Mouse (Mus musculus) thymus, postnatal 10 days (tissue): Measurements from ENCODE around the gene Adamts2.

Source experiments
- DNase-seq, 2 experiments: peaks; one replicate each; pipeline ENCODE4 v3.0.0; 2021; ENCODE audit warnings: low spot score in 2 of 2

Adamts2 gene

DNA sequence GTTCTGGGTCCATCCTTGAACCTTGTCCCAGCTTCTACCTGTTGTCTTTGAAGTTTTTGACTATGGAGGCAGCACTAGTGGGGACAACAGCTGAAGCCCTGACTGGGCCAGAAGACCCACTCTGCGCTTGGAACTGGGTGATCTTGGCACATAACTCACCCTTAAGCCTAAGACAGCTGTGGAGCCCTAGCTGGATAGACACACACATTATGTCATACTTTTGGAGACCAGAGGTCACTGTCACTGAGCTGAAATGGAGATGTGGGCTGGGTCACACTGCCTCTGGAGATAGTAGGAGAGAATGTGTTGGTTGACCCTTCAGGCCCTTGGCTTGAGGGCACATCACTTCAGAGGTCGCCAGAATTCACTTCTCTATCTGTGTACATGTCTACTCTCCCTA lies 69.5 kb downstream of the Adamts2 start:
- no peak for DNase-seq

DNA sequence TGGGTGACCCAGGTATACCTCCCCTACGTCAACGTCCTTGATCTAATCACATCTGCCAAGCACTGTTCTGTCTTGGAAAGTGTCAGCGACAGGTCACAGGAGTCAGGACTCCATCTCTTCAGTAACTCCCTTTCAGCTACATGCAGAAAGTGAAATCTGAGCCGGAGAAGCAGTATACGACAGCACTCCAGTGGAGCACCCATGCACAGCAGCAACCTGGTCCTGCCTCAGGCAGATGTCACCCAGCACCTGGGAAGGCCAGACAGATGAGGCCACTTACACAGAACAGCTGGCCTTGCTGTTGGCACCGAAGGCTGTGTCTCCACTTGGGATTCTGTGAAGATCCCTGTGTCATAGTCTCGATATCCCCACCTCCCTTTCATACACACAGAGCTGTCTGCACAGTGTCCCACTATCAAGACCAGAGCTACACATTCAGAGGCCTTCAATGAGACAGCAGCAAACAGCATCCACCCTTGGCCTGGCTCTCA lies 70.0 kb downstream of the Adamts2 start:
- no peak for DNase-seq

DNA sequence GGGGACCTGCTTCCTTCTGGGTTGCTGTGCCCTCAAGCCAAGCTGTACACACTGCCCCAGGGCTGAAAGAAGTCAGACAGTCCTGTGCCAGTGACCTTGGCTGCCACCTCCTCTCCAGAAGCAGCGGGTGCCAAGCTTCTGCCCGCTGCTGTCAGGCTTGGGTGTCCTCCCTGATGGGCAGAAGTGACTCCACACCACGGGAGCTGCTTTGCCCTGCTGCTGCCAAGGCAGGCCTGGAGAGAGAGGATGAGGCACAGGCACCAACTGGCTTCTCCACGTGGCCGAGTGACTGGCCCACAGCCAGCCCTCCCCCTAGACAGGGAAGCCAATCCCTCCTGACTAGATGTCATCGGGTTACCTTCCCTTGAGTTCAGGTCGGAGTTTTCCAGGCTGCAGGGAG lies 71.0 kb downstream of the Adamts2 start:
- no peak for DNase-seq

DNA sequence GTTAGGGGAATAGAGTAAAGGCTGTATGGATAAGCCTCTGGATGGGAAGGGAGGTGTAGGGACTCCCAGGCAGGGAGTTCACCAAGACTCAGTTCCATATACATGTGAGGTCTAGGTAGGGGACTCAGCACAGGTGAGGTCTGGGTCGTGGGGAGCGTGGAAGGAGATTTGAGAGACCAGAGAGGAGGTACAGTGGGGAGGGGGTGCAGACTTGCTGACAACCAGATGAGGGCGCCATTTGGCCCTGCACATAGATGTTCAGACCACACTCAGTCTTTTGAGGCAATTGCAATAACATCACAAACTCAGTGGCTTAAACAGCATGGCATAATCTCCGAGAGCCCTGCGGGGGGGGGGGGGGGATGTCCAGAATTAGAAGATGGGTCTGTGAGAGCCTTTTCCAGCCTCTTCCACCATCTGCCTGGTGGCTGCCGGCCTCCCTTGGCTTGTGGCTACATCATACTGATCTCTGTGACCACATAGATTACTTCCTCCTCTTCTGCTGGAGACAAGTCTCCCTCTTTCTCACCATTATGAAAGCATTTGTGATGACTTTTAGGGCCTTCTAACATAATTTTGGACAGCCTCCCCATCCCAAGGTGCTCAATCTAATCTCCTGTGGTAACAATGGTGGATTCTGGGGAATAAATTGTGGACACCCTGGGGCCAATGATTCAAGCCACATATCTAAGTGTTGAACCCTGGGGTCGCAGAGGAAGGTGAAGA lies 71.8 kb downstream of the Adamts2 start:
- DNase-seq: peak in 1 of 2 experiments; percentile 8

DNA sequence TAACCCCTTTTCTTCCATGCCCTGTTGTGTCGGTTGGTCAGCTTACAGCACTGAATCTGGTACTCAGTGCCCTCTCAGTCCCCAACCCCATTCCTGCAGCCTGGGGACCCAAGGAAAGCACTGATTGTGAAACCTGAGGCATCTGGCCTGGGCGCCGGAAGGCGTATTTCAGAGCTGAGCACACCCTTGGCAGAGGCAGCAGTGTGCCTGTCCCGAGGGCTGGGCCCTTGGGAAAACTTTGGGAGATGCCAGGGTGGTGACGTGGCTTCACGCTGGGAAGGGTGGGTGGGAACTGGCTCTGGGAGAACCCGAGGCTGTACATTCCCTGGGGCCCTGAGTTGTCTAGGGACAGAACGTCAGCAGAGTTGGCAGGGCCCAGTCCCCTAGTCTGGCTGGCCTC lies 72.5 kb downstream of the Adamts2 start:
- DNase-seq: no peak

DNA sequence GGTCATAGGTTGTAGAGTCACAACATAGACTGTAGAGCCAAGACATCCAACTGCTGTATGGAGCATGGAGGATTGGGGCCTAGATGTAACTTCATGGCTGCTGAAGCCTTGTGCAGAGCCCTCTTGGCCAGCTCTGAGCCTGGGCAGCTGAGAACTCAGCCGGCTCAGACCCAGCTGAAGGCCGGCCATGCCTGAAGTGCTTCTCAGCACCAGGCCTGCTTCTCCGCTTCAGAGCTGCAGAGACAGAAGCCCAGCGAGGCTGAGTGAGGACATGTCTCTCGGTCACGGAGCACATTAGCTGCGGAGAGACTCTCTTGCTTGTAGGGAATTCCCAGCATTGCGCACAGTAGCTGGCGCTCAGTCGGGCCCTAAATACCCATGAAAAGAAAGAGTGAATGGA lies 76.8 kb downstream of the Adamts2 start:
- DNase-seq: no peak

DNA sequence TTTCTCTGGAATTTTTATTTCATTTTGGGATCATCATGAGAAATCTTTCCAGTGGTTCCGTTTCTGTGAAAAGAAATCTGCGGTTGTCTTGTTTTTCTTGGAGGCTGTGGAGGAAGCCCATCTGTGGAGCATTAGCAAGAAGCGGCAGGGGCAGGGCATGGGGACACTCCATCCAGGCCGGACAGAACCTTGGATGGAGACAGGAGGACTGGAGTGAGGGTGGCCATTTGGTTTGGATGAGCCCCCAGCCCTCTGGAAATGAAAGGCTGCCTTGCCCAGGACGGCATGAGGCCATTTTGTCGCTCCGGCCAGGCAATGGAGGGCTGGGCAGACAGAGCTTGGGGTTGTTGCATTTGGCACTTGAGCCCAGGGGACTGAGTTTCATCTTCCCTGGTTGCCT lies 80.1 kb downstream of the Adamts2 start:
- no peak for DNase-seq

DNA sequence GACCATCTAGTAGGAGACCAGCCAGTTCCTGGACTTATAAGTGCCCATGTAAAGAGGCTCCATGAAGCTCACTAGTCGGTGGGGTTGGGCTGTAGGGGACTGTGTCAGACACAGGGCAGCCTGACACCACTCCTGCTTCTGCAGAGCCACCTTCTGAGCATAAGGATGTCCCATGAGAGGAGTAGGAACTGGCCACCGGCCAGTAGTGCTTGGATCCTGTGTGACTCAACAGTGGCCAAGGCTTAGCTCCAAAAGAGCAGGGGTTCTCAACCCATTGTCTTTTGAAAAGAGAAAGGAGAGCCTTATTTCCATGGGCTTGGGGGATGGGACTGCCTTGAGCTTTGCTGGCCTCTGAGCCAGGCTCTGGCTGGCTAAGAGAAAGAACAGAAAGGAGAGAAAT lies 81.9 kb downstream of the Adamts2 start:
- DNase-seq: no peak

DNA sequence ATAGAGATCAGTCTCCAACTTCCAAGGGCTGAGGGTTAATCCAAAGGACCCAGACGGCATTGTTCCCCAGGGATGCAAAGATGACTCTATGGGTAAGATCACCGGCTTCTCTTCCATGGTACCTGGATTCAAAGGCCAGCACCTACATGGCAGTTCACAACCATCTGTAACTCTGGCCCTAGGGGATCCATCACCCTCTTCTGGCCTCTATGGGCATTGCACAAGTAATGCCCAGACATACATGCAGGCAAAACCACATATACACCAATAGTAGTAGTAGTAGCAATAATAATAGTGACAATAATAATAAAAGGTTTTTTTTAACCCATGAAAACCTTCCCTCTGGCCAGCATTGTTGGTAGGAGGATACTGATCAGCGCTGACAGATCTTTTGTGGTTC lies 86.7 kb downstream of the Adamts2 start:
- DNase-seq: no peak

DNA sequence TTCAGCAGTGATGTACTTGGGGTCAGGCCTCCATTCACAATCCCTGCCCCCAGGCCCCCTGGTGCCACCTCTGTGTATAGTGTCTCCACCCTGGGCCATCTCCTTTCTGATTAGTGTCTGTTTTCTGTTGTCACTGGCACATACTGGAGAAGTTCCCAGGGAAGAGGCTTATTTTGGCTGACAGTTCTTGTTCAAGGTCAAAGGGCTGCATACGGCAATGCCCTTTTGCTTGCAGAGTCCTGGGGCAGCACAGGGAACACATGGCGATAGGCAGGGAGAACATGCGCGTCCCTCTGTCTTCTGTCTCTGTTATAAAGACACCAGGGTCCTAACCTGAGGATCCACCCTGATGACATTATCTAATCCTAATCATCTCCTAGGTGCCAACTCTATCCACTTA lies 87.8 kb downstream of the Adamts2 start:
- DNase-seq: no peak

DNA sequence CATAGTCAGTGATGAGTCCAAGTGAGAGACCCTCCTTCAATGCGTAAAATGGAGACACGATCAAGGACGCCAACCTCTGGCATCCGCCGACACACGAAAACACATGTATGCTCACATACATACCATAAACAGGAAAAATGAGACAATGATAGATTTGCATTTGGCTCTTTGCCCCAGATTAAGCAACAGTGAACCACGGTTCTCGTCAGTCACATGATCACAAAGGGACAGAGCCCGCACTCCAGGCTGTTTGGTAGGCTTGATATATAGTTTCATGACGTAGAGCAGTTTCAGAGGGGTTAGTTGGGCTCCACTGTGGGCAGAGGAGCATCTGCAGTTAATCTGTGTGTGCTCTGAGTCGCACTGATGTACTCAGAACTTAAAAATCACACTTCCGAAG lies 98.1 kb downstream of the Adamts2 start:
- DNase-seq: no peak

DNA sequence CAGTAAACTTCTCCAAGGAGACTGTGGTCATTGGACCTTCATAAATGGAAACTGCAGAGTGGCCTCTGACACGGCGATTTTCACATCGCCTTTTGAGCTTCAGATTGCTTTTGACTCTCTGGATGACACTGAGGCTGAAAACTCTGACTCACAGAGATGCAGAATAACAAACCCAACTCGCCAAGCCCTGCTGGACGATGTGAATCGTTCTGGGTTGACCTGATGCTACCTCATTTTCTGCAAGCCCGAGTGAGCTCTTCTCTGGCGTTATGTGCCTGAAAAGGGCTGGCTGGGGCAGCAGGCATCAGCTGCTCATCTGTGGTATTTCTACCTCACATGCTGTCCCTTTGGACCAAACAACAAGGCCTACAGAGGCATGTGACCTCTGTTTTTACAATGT lies 98.6 kb downstream of the Adamts2 start:
- DNase-seq: no peak

DNA sequence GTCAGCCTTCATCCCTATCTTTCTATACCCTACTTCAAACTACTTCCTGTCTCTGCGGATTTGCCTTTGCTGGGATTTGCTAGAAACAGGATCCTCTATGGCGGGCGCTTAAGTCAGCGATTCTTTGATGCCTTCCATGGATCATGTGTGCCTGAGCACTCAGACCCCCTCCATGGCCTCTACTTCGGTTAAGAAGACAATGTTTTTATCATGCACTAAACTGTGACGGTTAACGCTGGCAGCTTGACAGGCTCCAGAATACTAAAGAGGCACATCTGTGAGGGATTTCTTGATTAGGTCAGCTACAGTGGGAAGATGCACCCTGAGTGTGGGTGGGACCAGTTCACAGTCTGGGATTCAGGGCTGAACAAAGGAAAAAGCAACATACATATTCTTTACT lies 101.5 kb downstream of the Adamts2 start:
- no peak for DNase-seq

DNA sequence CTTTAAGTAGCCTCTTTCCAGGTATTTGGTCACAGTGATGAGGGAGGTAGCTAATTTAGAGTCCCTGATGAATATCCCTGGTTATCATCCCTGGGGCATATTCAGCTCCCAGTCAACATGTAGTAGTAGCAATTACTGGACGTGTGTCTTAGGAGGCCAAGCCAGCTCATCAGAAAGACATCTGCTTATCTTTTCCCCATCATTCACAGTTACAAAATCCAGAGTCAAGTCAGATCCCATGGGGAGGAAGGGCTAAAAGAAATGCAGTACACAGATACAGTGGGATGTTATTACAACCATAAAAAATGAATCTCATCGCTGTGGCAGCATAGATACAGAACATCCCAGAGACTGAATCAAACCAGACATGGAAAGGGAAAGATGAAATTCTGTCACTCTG lies 102.6 kb downstream of the Adamts2 start:
- DNase-seq: no peak

DNA sequence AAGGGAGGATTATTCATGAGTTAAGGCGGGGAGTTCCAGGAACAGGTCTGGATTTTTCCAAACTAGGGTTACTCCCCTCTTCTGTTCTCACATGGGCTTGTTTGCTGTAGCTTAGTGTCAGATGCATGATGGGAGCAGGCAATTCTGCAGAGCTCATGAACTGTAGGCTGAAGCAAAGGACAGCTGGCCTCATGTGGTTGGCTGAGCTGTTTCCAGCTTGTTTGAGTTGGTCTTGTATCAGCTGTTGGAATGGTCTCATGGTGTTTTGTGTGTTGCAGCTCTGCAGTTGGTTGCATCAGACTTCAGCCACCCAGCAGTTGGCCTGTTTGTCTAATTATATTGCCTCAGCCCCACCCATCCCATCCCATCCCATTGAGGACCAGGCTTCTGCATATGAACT lies 105.4 kb downstream of the Adamts2 start:
- no peak for DNase-seq

DNA sequence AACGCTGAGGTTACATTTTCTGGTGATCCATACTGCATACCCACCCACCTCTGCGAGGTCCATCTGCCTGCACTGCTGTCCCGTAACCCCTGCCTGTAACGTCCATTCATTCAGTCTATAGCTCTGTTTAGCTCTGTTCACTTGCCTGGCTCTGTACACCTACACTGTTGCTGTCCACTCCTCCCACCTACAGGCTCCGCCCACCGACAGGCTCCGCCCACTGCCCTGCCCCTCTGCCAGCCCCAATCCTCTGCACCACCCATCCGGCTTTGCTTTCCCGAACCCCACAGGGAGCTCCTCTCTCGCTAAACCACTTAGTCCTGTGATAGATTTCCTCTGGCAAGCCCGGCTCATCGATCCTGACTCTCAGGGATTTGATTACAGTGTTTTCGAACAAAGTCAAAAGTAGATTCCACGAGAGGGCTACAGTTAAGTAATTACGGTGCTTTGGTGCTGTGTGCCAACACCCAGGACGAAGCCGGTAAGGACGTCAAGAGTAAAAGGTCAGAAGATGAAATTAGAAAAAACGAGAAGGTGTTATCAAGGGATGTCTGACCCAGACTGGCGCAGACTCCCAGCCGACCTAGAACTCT lies 111.8 kb downstream of the Adamts2 start:
- DNase-seq: peak in 1 of 2 experiments; percentile 16

DNA sequence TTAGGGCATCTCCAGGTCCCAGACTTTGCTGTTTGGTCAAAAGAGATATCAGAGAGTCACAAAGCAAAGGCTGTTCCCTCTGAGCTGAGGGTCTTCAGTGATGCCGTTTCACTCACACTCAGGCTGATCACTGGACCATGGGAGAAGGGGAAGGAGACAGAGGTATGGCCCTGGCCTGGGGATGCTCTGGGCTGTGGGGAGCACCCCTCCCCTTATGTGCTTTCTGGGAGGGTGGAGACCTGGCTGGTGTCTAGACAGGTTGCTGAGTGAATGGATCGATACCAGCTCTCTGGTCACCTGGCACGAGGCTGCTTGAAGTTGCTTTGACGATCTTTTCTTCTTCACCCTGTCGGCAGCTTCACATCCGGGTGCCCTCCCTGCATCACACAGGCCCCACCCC lies 113.2 kb downstream of the Adamts2 start:
- DNase-seq: no peak

DNA sequence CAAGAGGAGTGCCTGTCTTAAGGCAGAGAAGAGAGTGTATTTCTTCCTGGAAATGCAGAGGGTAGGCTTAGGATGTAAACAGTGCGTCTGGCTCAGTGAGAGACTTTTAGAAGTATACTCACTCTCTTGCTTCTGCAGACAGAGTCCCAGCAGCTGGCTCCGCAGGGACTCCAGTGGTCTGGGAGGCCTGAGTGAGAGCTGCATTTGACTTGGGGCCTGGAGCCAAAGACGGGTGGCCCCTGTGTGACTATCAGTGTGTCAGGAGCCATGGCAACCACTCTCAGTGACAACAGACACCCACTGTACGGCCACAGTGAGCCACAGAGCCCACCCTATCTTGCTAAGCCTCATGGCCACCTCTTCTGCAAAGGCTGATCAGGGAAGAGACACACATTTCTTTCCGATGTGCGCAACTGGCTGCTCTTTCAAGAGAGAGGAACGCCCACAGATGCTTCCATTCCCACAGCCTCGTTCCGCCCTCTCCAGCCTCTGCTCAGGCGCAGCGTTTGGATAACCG lies 115.6 kb downstream of the Adamts2 start:
- DNase-seq: no peak

DNA sequence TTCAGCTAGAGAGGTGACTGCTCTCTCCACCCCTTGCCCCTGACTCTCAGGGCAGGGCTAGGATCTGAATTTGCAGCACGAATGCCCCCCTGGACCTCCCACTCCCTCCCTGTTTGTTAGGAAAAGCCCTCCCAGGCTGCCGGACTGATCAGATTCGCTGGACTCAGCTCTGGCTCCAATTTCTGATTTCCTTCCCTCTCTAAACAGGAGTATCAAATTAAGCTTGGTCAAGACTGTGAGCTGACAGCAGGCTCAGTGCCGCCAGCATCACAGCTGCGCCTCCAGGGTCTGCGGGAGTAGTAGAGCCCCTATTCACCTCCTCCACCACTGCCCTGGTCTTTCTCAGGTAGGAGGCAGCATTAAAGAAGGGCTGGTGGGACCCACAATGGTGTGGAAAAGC lies 117.0 kb downstream of the Adamts2 start:
- no peak for DNase-seq

DNA sequence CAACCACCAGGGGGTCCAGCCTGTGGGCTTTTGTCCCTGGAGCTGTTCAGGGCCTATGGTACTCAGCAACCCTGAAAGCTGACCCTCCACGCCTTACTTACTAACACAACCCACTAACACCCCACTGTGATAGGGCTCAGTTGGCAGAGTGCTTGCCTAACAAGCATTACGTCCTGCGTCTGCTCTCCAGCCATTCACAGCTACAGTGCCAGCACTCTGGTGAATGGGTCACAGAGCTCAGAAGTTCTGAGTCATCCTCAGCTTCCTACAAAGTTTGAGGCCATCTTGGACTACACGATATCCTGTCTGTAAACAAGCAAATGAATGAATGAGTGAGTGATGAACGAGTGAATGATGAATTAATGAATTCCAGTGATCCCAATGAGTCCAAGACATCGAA lies 118.5 kb downstream of the Adamts2 start:
- DNase-seq: no peak

DNA sequence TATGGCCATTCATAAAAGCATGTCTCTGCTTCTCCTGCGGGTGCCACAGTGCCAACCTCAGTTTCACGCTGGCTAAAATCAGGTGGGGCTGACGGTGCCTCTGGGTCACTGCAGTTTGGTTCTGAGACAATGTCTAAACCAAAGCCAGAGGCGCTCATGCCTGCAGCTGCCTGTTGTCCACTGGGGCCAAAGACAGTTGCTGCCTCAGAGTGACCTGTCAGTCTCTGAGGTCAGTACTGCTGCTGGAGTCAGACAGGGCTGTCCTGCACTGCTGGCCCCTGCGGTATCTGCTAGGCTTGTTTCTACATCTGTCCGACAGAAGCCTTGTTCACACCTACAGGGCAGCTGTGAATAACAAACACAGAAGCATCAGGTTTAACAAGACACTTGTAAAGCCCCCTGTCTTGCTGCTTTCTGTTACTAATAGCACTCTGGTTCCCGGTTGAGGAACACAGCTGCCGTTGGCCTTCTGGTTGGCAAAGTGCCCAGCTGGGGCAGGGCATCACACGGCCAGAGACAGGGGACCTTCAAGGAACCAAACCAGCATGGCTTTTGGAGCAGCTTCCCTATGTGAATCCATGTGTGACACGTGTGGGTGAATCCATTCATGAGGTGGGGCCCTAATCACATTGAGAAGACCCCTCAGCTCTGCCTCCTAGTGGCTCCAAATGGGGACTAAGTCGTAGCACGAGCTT lies 119.1 kb downstream of the Adamts2 start:
- DNase-seq: no peak

DNA sequence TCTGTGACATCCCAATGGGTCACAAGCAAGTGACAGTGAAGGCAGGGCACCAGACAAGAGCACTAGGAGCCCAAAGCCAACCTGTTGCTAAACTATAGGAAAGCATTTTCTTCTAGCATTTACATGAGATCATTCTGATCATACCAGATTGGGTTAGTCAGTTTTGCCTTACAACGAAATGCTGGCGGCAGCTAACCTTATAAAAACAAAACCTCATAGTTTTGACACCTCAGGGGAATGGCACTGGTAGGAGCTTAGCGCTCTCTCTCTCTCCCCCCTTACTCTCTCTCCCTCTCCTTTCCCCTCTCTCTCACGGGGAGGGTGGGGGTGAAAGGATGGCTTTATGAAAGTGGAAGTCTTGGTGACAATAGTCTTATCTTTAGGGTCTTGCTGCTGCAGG lies 123.7 kb downstream of the Adamts2 start:
- no peak for DNase-seq

DNA sequence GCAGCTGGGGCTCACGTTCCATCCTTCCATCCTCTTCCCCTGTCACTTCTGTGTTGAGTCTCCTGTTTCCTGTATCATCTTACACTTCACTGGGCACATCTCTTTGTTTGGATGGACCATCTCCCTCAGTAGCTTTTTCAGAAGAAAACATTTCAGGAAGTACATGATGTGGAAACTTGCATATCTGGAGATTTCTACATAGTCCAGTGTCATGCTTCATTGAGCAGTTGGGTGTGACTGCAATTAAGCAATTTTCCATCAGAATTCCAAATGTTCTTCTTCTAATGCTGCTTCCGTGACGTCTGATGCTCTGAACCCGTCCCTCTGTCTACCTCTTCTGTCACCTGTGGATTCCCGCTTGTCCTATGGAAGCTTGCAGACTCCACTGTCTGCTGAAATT lies 124.2 kb downstream of the Adamts2 start:
- no peak for DNase-seq
